Mouse (Mus musculus): Measurements from ENCODE around the gene H2-DMb2. TPM values are rescaled to one million over a fixed set of nuclear protein-coding genes. Genes with fewer than 3 reads are reported as not detected.
"Not testable (repeated sequence)": the region's sequence is repeated elsewhere in the genome, so short reads cannot be mapped to it uniquely, and the experiment has no call there.

H2-DMb2 gene
- total RNA-seq, 2 experiments from 2014 or later: 1.2 to 3.0 TPM

- no peak for DNase-seq (ENCODE audit: low spot score in 2 of 2)
Observed at GRCm38 (mm10) chr17:34133289-34133688, 9.8 kb upstream of the H2-DMb2 start.

DNA sequence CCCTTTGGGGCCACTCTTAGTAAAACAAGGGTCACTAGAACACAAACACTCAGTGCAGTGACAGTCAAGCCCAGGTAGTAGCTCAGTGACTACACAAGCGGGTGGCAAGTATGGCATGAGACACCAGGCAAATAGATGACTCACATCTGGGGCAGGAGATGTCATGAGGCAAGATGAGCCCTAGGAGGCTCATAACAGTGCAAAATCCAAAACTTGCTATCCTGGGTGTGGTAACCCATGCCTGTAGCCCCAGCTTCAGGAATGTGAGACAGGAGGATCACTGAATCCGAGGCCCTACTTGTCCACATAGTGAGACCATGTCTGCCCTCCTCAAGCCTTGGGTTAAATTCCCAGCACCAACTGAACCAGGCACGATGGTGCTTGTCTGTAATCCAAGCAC, 8.7 kb upstream of the H2-DMb2 start:
- DNase-seq (ENCODE audit: low spot score in 2 of 2): no peak

GRCm38 (mm10) chr17:34135297-34136224, 7.5 kb upstream of the H2-DMb2 start:
- DNase-seq (ENCODE audit: low spot score in 2 of 2): peak; percentile 98

DNA sequence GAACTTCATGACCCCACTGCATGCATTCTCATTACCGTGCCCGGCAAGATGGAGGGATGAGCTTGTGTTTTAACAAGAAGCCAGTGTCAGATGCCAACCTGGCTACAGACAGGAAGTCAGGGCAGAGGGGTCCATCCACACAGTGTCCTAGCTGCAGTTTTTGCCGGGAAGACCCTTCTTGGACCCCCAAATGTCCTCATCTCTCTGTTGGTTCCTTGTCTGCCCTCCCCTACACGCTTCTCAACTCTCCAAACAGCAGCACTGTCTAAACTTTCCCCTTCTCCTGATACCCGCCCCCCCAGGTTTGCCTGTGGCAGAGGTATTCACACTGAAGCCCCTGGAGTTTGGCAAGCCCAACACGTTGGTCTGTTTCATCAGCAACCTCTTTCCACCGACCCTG, 5.5 kb upstream of the H2-DMb2 start:
- DNase-seq (ENCODE audit: low spot score in 2 of 2): no peak

DNA sequence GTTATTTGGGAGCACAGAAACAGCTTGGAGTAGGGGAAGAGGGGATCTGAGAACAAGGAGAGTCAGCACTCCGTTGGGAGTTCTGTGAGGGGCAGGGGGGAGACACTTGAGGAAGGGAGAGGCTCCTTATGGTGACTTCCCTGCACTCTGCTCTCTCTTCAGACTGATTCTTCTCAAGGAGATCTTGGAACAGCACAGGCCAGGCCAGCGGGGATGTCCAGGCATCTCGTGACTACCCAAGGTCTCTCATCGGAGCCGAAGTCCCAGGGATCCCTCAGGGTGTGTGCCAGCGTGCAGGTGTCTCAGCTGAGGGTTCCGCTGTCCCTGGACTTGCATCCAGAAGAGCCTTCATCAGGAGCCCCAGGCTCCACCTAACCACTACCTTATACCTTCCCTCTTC, 4.5 kb upstream of the H2-DMb2 start:
- no peak for DNase-seq (ENCODE audit: low spot score in 2 of 2)

DNA sequence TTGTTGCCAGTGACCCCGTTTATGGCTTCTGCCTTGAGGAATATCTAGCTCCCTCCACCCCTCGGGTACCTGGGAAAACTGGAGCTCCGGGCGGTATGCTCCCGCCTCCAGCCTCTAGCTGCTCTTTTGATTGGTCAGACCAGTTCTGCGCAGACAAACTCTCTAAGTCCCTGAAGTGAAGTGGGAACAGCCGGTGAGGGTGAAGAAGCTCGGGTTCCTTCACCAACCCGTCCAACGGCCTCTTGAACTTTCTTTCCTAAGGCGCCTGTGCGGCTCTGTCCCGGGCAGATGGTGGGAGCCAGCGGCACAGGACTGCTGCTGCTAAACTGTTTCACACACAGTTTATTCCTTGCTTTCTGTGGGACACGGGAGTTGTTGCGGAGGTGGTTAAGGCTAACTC, 3.7 kb upstream of the H2-DMb2 start:
- DNase-seq (ENCODE audit: low spot score in 2 of 2): no peak

DNA sequence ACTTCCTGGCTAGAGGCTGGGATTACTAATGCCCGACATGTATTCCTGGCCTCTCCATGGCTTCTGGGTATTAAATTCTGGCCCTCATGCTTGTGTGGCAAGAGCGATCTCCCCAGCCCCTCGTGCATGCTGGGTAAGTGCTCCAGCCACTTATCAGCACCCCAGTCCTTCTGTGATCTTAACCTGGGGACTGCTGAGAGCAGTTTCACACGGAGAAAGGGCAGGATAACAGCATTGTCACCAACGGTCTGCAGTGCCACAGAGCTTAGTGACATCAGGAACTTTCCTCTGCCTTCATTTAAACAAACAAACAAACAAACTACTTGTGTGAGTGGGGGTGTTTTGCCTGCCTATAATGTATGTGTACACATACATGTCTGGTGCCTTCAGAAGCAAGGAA, 2.9 kb upstream of the H2-DMb2 start:
- no peak for DNase-seq (ENCODE audit: low spot score in 2 of 2)

GRCm38 (mm10) chr17:34141448-34141847, 1.7 kb upstream of the H2-DMb2 start:
- no peak for DNase-seq (ENCODE audit: low spot score in 2 of 2)

DNA sequence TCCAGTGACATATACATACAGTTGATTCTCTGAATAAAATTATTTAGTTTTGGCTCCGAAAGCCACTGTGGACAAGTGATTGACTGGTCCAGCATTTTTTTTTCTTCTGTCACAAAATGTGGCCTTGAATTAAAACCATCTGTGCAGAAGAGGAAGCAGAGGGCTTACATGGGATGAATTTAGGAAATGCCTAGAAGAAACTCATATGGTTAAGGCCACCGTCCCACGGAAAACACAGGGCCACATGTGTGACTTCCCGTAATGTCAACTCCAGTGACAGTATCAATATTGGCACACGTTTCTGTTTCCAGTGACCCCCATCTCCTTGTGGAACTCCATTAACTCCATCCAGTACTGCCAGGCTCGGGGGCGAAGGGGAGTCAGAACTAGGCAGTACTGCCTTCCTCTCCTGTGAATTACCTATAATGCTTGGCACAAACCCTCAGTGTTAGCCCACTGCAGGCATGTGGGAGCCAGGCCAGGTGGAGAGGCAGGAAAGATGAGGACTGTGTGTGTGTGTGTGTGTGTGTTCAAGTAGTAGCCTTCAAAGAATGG, 574 bp upstream of the H2-DMb2 start:
- DNase-seq (ENCODE audit: low spot score in 2 of 2): no peak

DNA sequence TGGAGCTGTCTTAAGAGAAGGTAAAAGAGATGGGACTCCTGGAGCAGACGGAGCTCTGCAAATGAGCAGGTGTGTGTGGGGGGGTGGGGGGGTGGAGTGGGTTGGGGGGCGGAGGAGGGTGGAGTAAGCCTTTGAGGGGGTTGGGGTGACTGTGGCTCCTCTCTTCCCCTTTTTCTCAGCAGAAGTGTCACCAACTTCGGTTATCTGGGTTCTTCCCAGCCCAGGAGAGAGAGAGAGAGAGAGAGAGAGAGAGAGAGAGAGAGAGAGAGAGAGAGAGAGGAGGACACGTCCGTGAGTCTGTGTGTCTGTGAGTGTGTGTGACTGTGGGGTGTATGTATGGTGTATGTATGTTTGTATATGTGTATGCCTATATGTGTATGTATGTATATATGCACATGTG, 354 bp downstream of the H2-DMb2 start:
- DNase-seq (ENCODE audit: low spot score in 2 of 2): no peak

DNA sequence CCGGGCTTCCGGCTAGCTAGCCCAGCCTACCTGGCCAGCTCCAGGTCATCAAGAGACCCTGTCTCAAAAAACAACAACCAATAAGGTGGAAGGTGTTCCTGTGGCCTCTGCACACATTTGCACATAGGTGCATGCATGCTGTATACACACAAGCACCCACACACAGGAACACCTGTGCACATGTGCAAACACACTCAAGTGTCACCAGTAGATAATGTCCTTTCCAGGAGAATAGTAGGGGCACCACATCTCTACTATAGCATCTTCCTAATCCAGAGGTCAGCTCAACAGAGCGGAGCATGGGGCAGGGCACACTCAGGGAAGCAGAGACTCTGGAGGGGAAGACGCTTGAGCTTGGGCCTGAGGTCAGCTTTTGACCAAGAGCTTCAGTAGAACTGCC, 1.1 kb downstream of the H2-DMb2 start:
- not testable (repeated sequence) for DNase-seq (ENCODE audit: low spot score in 2 of 2)

- DNase-seq (ENCODE audit: low spot score in 2 of 2): no peak
Observed at GRCm38 (mm10) chr17:34144960-34145371, 1.9 kb downstream of the H2-DMb2 start.

DNA sequence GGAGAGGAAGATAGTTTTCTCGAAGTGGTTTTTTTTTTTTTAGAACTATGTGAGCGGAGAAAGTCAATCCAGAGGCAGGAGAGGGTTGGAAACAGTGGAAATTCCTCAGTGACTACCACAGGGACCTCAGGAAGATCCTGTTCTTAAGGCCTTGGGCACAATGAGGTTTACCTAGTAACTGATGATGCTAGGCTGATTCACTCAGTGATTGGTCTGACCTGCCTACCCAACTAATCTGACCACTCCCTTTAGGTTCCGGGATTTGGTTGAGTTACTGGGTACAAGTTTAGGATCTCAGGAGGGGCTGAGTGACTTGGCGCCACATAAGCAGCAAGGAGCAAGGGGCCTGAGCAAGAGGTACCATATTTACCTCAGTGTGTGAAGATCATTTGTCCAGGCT, 9.8 kb downstream of the H2-DMb2 start, which contains the start of gene H2-DMb1:
H2-DMb1 (plus strand) TSS at position 150 of the 400 bp plus-strand sequence.
- no peak for DNase-seq (ENCODE audit: low spot score in 2 of 2)

- DNase-seq (ENCODE audit: low spot score in 2 of 2): no peak
Observed at GRCm38 (mm10) chr17:34155534-34155933, 12.4 kb downstream of the H2-DMb2 start.

- DNase-seq (ENCODE audit: low spot score in 2 of 2): no peak
Observed at GRCm38 (mm10) chr17:34164202-34164895, 21.2 kb downstream of the H2-DMb2 start.

- DNase-seq (ENCODE audit: low spot score in 2 of 2): no peak
Observed at GRCm38 (mm10) chr17:34165033-34165730, 22.1 kb downstream of the H2-DMb2 start.

DNA sequence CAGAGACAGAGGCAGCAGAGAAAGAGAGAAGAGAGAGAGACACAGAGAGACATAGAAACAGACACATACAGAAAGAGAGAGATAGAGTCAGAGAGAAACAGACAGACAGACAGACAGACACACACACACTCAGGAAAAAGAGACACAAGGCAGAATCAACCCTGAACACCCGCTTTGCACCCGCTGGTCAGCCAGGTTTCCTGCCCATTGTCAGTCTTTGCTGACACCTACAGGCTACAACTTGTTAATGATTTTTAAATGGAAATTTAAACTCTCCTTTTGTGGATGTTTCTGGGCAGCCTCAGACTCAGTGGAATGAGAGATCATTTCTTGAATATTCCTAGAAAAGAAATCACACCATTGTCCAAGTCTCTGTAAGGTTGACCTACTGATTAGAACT, 26.2 kb downstream of the H2-DMb2 start:
- DNase-seq (ENCODE audit: low spot score in 2 of 2): no peak

DNA sequence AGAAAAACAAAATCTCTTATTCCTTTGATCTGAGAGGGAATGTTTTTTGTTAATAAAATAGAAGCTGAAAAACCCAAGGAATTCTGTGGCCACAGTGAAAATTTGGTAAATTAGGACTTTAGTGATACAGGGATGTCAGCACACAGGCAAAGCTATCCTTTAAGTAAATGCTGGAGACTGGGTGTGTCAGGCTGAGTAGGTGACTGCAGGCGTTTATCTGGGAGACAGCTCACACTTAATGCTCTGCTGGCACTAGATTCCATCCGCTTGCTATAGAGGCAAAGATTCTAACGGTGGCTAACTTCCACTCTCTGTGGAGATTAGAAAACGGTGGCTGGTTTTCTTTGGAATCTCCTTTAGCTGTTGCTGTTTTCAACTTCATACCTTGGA, 27.4 kb downstream of the H2-DMb2 start:
- DNase-seq (ENCODE audit: low spot score in 2 of 2): no peak

GRCm38 (mm10) chr17:34170877-34171498, 27.9 kb downstream of the H2-DMb2 start:
- peak; percentile 51 to 66 for DNase-seq (ENCODE audit: low spot score in 2 of 2)

- DNase-seq (ENCODE audit: low spot score in 2 of 2): no peak
Observed at GRCm38 (mm10) chr17:34172528-34172927, 29.4 kb downstream of the H2-DMb2 start.

DNA sequence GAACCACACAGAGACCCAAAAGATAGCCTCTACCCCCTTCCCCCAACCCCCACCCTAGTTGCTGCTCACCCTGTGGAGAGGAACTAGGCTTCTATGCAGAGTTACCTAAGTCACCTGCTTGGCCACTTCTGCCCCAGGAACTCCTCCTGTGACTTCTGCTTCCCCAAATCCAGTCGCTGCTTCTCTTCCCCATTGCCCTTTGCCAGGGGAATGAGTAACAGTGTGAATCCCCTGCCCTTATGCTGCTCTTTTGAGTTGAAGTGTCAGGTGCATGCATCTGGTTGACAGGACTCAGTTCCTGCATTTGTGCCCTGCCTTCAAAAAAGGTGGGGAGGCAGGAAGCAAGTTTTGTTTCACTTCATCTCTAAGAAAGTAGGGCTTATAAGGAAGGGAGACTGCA, 31.0 kb downstream of the H2-DMb2 start:
- DNase-seq (ENCODE audit: low spot score in 2 of 2): no peak

Data from adrenal gland, postnatal 4 days (tissue).